Mouse (Mus musculus) limb, embryonic 13.5 days (tissue): ENCODE data around the gene Vangl1. TPM values are rescaled to one million over a fixed set of nuclear protein-coding genes. Genes with fewer than 3 reads are reported as not detected.

Experiments
- ATAC-seq: fragments of 200-750 bp; cut with Nextera tagmentation; 2 replicates; pipeline ENCODE4 v1.8.0; 2017; ENCODE audit warnings: low read depth, moderate number of reproducible peaks, moderate TSS enrichment; ENCODE audit not compliant: low FRiP score
- H3K27ac ChIP-seq: fragments of 300-500 bp; sonication (generic); 2 replicates; pipeline ENCODE4 v1.5.1; 2015; ENCODE audit warnings: inconsistent platforms, mild to moderate bottlenecking, moderate library complexity
- H3K27me3 ChIP-seq: fragments of 300-500 bp; sonication (generic); 2 replicates; pipeline ENCODE4 v1.6.1; 2015; ENCODE audit warnings: mild to moderate bottlenecking, inconsistent platforms
- H3K36me3 ChIP-seq: fragments of 300-500 bp; sonication (generic); 2 replicates; pipeline ENCODE4 v1.6.1; 2015; ENCODE audit warnings: inconsistent platforms, mild to moderate bottlenecking, moderate library complexity
- H3K4me1 ChIP-seq: fragments of 300-500 bp; sonication (generic); 2 replicates; pipeline ENCODE4 v1.6.1; 2015; ENCODE audit warnings: inconsistent platforms
- H3K4me2 ChIP-seq: fragments of 300-500 bp; sonication (generic); replicated peaks from 2 replicates; pipeline ENCODE4 v1.6.1; 2015; ENCODE audit warnings: inconsistent platforms, mild to moderate bottlenecking, moderate library complexity
- H3K4me3 ChIP-seq: fragments of 300-500 bp; sonication (generic); 2 replicates; pipeline ENCODE4 v1.5.1; 2015; ENCODE audit warnings: moderate library complexity, mild to moderate bottlenecking, inconsistent platforms
- H3K9ac ChIP-seq: fragments of 300-500 bp; sonication (generic); 2 replicates; pipeline ENCODE4 v1.6.1; 2015; ENCODE audit warnings: mild to moderate bottlenecking, inconsistent platforms
- H3K9me3 ChIP-seq: fragments of 300-500 bp; sonication (generic); 2 replicates; pipeline ENCODE4 v1.6.1; 2016; ENCODE audit warnings: inconsistent platforms
- WGBS: fragments of 180-500 bp; shearing (Covaris S2); methylation state at CpG from one replicate; pipeline ENCODE4 v1.1.7; 2015; 5-methylcytosine and 5-hydroxymethylcytosine counted together
- polyA plus RNA-seq: library from polyadenylated mRNA; unstranded; fragments of >200 nt; fragmentation: Nextera tagmentation; extraction: Ambion mirVana; gene quantifications from 2 replicates; pipeline ENCODE4 v1.2.1, GENCODE M21; 2015

The Vangl1 gene
- polyA plus RNA-seq, 1 experiment from 2014 or later = 19.8 TPM

GRCm38 (mm10) chr3:102197152-102197551 lies 7.3 kb downstream of the Vangl1 start:
- WGBS = 70% methylated on average over 5 of the region's 5 CpGs

DNA sequence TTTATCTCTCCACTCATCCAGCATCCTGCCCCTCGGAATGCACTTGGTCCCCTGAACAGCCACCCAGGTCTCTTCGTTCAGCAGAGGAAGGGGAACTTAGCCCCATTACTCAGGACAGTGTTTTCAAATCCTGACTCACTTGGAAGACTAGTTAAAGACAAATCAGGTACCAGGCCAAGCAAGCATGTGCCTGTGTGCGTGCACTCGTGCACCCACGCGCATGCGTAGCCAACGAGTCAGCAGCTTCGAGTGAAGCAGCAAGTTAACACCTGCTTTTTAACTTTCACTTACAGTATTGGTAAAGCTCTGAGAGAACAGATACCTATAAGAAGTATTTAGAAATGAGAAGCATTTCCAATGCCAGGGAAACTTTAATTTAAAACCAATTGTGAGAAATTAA lies 8.3 kb downstream of the Vangl1 start:
- WGBS = 74% methylated on average over 9 of the region's 9 CpGs
- Histone ChIP-seq H3K4me3 (no peak overlapping the region), H3K36me3 (peaks cover 14% of the 10 kb centered on the region; the same call in 1 of the 2 replicates), H3K27me3 (peaks cover 13% of the 10 kb centered on the region; the same call in 1 of the 2 replicates), H3K4me1 (peaks cover 76% of the 10 kb centered on the region), H3K27ac (no peak overlapping the region), H3K4me2 (no peak overlapping the region), H3K9ac (no peak overlapping the region), H3K9me3 (no peaks in the 10 kb centered on the region)
- ATAC-seq = no peak

More at GRCm38 (mm10) chr3:102197152-102197551, 7.3 kb downstream of the Vangl1 start:
- Histone ChIP-seq H3K27me3 (peaks cover 13% of the 10 kb centered on the region; the same call in 1 of the 2 replicates), H3K27ac (no peak overlapping the region), H3K4me3 (no peak overlapping the region), H3K4me1 (peaks cover 80% of the 10 kb centered on the region), H3K4me2 (no peak overlapping the region), H3K36me3 (peaks cover 12% of the 10 kb centered on the region; the same call in 1 of the 2 replicates), H3K9me3 (no peaks in the 10 kb centered on the region), H3K9ac (peak overlapping the region; percentile 31; the same call in 1 of the 2 replicates)
- ATAC-seq = no peak

DNA sequence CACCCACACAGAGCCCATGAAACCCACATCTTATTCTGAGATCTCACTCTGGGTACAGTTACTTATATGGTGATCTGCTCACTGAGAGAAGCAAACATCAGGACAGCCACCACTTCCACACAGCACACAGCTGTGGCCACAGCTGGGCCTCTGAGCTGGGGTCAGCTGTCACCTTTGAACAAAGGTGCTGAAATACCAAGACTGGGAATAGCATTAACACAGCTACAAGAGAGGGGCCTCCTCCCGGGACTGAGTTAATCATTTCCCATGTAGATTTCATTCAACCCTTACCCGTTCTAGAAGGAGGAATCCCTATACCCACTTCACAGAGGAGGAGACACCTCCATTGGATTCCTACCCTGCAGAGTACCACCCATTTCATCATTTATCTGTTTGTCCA lies 8.7 kb downstream of the Vangl1 start:
- Histone ChIP-seq H3K9me3 (no peaks in the 10 kb centered on the region), H3K4me2 (no peak overlapping the region), H3K9ac (no peak overlapping the region), H3K27ac (no peak overlapping the region), H3K4me3 (no peak overlapping the region), H3K36me3 (peaks cover 14% of the 10 kb centered on the region; the same call in 1 of the 2 replicates), H3K27me3 (peaks cover 13% of the 10 kb centered on the region; the same call in 1 of the 2 replicates), H3K4me1 (peaks cover 76% of the 10 kb centered on the region)
- ATAC-seq = no peak
- WGBS = 30% methylated on average over 2 of the region's 2 CpGs

- no peaks in the 10 kb centered on the region for H3K9me3 ChIP-seq
- peak; percentile 49; the same call in 1 of the 2 replicates for ATAC-seq
- H3K27me3 ChIP-seq = peaks cover 13% of the 10 kb centered on the region; the same call in 1 of the 2 replicates
- H3K27ac ChIP-seq = peak overlapping the region; percentile 64; the same call in 1 of the 2 replicates
- H3K4me3 ChIP-seq = no peak overlapping the region
- H3K36me3 ChIP-seq = peaks cover 14% of the 10 kb centered on the region
- H3K4me2 ChIP-seq = peak overlapping the region; percentile 48
- H3K9ac ChIP-seq = peak overlapping the region; percentile 15; the same call in 1 of the 2 replicates
- H3K4me1 ChIP-seq = peaks cover 79% of the 10 kb centered on the region
- WGBS = 5% methylated on average over 11 of the region's 11 CpGs
These were observed 10.0 kb downstream of the Vangl1 start for GRCm38 (mm10) chr3:102194291-102195051.

- peaks cover 14% of the 10 kb centered on the region for H3K36me3 ChIP-seq
- H3K4me1 ChIP-seq = peaks cover 77% of the 10 kb centered on the region
- H3K9me3 ChIP-seq = no peaks in the 10 kb centered on the region
- H3K4me2 ChIP-seq = peak overlapping the region; percentile 48
- 8% methylated on average over 19 of the region's 20 CpGs for WGBS
- H3K27ac ChIP-seq = peak overlapping the region; percentile 64; the same call in 1 of the 2 replicates
- H3K27me3 ChIP-seq = peaks cover 13% of the 10 kb centered on the region; the same call in 1 of the 2 replicates
- H3K9ac ChIP-seq = 0 out of 2 replicates have a peak overlapping the region, but pooled peaks have one; percentile 15
- ATAC-seq = peak; percentile 16; the same call in 1 of the 2 replicates
- 0 out of 2 replicates have a peak overlapping the region, but pooled peaks have one; percentile 7 for H3K4me3 ChIP-seq
These were observed 10.8 kb downstream of the Vangl1 start for GRCm38 (mm10) chr3:102193488-102194290.

DNA sequence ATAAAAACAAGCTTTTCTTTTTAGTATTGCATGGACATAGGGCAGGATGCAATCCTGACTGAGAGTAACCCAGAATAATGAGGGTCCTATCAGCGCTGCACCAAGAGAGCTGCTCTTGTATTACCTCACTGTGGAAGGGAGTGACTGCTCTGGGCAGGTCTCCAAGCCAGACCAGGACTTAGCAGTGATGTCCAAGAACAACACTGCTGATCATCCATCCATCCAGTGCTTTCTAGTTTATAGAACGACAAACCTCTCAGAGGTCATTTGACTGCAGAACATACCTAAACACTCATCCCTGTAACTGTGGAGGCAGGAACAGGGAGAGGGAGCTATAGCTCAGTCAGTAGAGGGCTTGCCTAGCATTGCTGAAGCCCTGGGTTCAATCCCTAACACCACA lies 11.9 kb downstream of the Vangl1 start:
- H3K4me3 ChIP-seq = no peak overlapping the region
- no peak overlapping the region for H3K27ac ChIP-seq
- peaks cover 73% of the 10 kb centered on the region for H3K4me1 ChIP-seq
- H3K36me3 ChIP-seq = peaks cover 20% of the 10 kb centered on the region
- 68% methylated on average over 2 of the region's 2 CpGs for WGBS
- peaks cover 13% of the 10 kb centered on the region; the same call in 1 of the 2 replicates for H3K27me3 ChIP-seq
- no peak for ATAC-seq
- no peak overlapping the region for H3K9ac ChIP-seq
- H3K9me3 ChIP-seq = no peaks in the 10 kb centered on the region
- no peak overlapping the region for H3K4me2 ChIP-seq

DNA sequence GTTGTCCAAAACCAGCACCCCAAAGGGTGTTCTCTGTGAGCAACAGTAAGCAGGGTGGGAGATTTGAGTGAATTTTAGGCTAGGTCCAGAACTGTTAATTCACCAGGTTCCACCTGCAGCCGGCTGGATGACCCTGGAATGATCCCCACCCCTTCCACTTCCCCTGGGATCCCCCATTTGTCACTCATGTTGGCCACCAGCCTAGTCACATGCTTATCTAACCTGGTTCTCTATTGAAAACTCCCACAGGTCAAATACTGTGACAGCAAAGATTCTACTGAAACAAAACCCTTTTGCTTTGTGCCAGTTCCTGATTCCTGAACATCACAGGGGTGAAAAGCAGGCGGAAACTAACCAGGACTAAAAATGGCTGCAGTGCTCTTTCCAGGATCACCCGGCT lies 12.9 kb downstream of the Vangl1 start:
- no peak overlapping the region for H3K27ac ChIP-seq
- H3K4me2 ChIP-seq = no peak overlapping the region
- H3K4me3 ChIP-seq = no peak overlapping the region
- peaks cover 63% of the 10 kb centered on the region for H3K4me1 ChIP-seq
- no peak overlapping the region for H3K9ac ChIP-seq
- H3K9me3 ChIP-seq = no peaks in the 10 kb centered on the region
- no peak for ATAC-seq
- peaks cover 24% of the 10 kb centered on the region for H3K36me3 ChIP-seq
- H3K27me3 ChIP-seq = peaks cover 12% of the 10 kb centered on the region; the same call in 1 of the 2 replicates
- WGBS = 72% methylated on average over 3 of the region's 3 CpGs

DNA sequence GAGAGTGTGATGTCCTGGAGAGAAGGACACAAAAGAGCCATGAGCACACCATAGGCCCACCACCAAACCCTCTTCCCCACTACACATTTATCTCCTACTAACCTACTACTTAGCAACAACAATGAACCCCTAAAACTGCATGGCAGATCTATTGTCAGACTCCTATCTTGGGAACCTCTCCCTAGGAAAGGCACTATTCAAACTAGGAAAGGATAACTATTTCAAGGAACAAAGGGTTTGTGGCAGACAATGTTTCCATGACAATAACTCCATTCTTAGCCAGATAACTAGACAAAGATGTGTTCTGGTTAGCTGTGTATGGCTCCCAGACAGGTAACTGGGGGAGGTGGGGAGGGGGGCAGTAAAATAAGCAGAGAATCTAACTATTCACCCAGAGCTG lies 13.9 kb downstream of the Vangl1 start:
- no peak for ATAC-seq
- peaks cover 7% of the 10 kb centered on the region; the same call in 1 of the 2 replicates for H3K27me3 ChIP-seq
- H3K4me2 ChIP-seq = no peak overlapping the region
- no peak overlapping the region for H3K9ac ChIP-seq
- no peak overlapping the region for H3K4me3 ChIP-seq
- no peak overlapping the region for H3K27ac ChIP-seq
- peaks cover 24% of the 10 kb centered on the region for H3K36me3 ChIP-seq
- peaks cover 6% of the 10 kb centered on the region; the same call in 1 of the 2 replicates for H3K9me3 ChIP-seq
- peaks cover 55% of the 10 kb centered on the region for H3K4me1 ChIP-seq

DNA sequence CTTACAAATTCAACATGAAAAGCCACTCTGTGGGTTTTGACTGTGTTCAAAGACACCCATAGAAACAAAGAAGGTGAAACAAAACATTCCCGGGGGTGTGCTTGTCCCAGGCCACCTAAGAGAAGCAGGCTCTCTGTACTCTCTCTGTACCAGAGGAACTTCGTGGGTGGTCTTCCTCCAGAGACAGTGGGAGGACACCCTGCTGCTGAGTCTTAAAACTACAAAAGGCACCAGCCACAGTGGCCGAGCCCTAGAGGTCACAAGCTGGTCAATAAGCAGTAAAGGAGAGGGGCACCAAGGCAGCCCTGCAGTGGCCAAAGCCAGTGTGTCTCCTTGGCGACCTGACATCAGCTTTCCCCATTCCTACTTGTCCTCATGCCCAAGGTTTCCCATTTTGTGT lies 14.5 kb downstream of the Vangl1 start:
- Histone ChIP-seq H3K4me2 (no peak overlapping the region), H3K4me3 (no peak overlapping the region), H3K36me3 (peaks cover 23% of the 10 kb centered on the region), H3K27ac (no peak overlapping the region), H3K4me1 (peaks cover 54% of the 10 kb centered on the region), H3K27me3 (peaks cover 7% of the 10 kb centered on the region; the same call in 1 of the 2 replicates), H3K9me3 (peaks cover 6% of the 10 kb centered on the region; the same call in 1 of the 2 replicates), H3K9ac (no peak overlapping the region)
- no peak for ATAC-seq
- 14% methylated on average over 4 of the region's 4 CpGs for WGBS

- peaks cover 26% of the 10 kb centered on the region for H3K36me3 ChIP-seq
- no peak overlapping the region for H3K27ac ChIP-seq
- H3K4me2 ChIP-seq = no peak overlapping the region
- 32% methylated on average over 6 of the region's 6 CpGs for WGBS
- no peak overlapping the region for H3K4me3 ChIP-seq
- 0 out of 2 replicates have a peak, but pooled peaks cover 3% of the 10 kb centered on the region for H3K27me3 ChIP-seq
- peaks cover 6% of the 10 kb centered on the region; the same call in 1 of the 2 replicates for H3K9me3 ChIP-seq
- H3K9ac ChIP-seq = no peak overlapping the region
- peaks cover 54% of the 10 kb centered on the region for H3K4me1 ChIP-seq
- no peak for ATAC-seq
These were observed 15.5 kb downstream of the Vangl1 start for GRCm38 (mm10) chr3:102188972-102189371.

- no peaks in the 10 kb centered on the region for H3K27me3 ChIP-seq
- H3K9me3 ChIP-seq = peaks cover 6% of the 10 kb centered on the region; the same call in 1 of the 2 replicates
- H3K27ac ChIP-seq = no peak overlapping the region
- H3K4me1 ChIP-seq = peaks cover 43% of the 10 kb centered on the region
- WGBS = 67% methylated on average over 4 of the region's 4 CpGs
- H3K36me3 ChIP-seq = peaks cover 36% of the 10 kb centered on the region
- no peak overlapping the region for H3K4me3 ChIP-seq
- no peak overlapping the region for H3K4me2 ChIP-seq
- no peak for ATAC-seq
- no peak overlapping the region for H3K9ac ChIP-seq
These were observed 17.1 kb downstream of the Vangl1 start for GRCm38 (mm10) chr3:102187401-102187800.
